Mouse (Mus musculus): Measurements from ENCODE around the gene Zdhhc20. TPM values are rescaled to one million over a fixed set of nuclear protein-coding genes. Genes with fewer than 3 reads are reported as not detected.
"Not testable (repeated sequence)": the region's sequence is repeated elsewhere in the genome, so short reads cannot be mapped to it uniquely, and the experiment has no call there.

Gene Zdhhc20
- polyA plus RNA-seq, 1 experiment from 2014 or later = 79.6 TPM

- ATAC-seq (ENCODE audit: insufficient number of reproducible peaks, insufficient read depth, low FRiP score, low TSS enrichment) = no peak
- Histone ChIP-seq H3K27ac (no peak overlapping the region), H3K9ac (no peak overlapping the region), H3K4me2 (replicated peaks) (no peak overlapping the region), H3K36me3 (peaks cover 26% of the 10 kb centered on the region), H3K9me3 (no peaks in the 10 kb centered on the region), H3K4me3 (no peak overlapping the region), H3K4me1 (no peaks in the 10 kb centered on the region), H3K27me3 (no peaks in the 10 kb centered on the region)
- WGBS = 90% methylated on average over 2 of the region's 2 CpGs
Observed at GRCm38 (mm10) chr14:57852961-57853360, 37.1 kb downstream of the Zdhhc20 start.

- no peaks in the 10 kb centered on the region for H3K4me1 ChIP-seq
- no peaks in the 10 kb centered on the region for H3K27me3 ChIP-seq
- 85% methylated on average over 3 of the region's 3 CpGs for WGBS
- ATAC-seq (ENCODE audit: insufficient number of reproducible peaks, insufficient read depth, low FRiP score, low TSS enrichment) = no peak
- no peak overlapping the region for H3K4me2 ChIP-seq (replicated peaks)
- H3K36me3 ChIP-seq = peaks cover 30% of the 10 kb centered on the region
- H3K9ac ChIP-seq = no peak overlapping the region
- H3K9me3 ChIP-seq = no peaks in the 10 kb centered on the region
- H3K27ac ChIP-seq = no peak overlapping the region
- no peak overlapping the region for H3K4me3 ChIP-seq
Observed at GRCm38 (mm10) chr14:57850330-57850729, 39.7 kb downstream of the Zdhhc20 start.

GRCm38 (mm10) chr14:57848646-57849045, 41.4 kb downstream of the Zdhhc20 start:
- Histone ChIP-seq H3K4me3 (no peak overlapping the region), H3K9me3 (no peaks in the 10 kb centered on the region), H3K9ac (no peak overlapping the region), H3K4me1 (no peaks in the 10 kb centered on the region), H3K27ac (no peak overlapping the region), H3K4me2 (replicated peaks) (no peak overlapping the region), H3K36me3 (peaks cover 39% of the 10 kb centered on the region), H3K27me3 (no peaks in the 10 kb centered on the region)
- ATAC-seq (ENCODE audit: insufficient number of reproducible peaks, insufficient read depth, low FRiP score, low TSS enrichment) = no peak
- WGBS = 91% methylated on average over 2 of the region's 2 CpGs

- H3K9me3 ChIP-seq; ATAC-seq (ENCODE audit: insufficient number of reproducible peaks, insufficient read depth, low FRiP score, low TSS enrichment); H3K4me2 ChIP-seq (replicated peaks); H3K9ac ChIP-seq; H3K4me1 ChIP-seq; H3K4me3 ChIP-seq; H3K27ac ChIP-seq; H3K27me3 ChIP-seq: not testable (repeated sequence)
- 78% methylated on average over 5 of the region's 5 CpGs for WGBS
- peaks cover 40% of the 10 kb centered on the region for H3K36me3 ChIP-seq
Observed at GRCm38 (mm10) chr14:57848061-57848460, 42.0 kb downstream of the Zdhhc20 start.

- Histone ChIP-seq H3K9ac (no peak overlapping the region), H3K27ac (no peak overlapping the region), H3K4me3 (no peak overlapping the region), H3K9me3 (no peaks in the 10 kb centered on the region), H3K27me3 (no peaks in the 10 kb centered on the region), H3K36me3 (peaks cover 46% of the 10 kb centered on the region), H3K4me1 (no peaks in the 10 kb centered on the region), H3K4me2 (replicated peaks) (no peak overlapping the region)
- no peak for ATAC-seq (ENCODE audit: insufficient number of reproducible peaks, insufficient read depth, low FRiP score, low TSS enrichment)
- WGBS = 86% methylated on average over 3 of the region's 3 CpGs
Observed at GRCm38 (mm10) chr14:57844535-57844934, 45.5 kb downstream of the Zdhhc20 start.

GRCm38 (mm10) chr14:57835157-57835556, 54.9 kb downstream of the Zdhhc20 start:
- 93% methylated on average over 10 of the region's 10 CpGs for WGBS
- Histone ChIP-seq H3K9me3 (no peaks in the 10 kb centered on the region), H3K4me2 (replicated peaks) (no peak overlapping the region), H3K4me3 (no peak overlapping the region), H3K4me1 (no peaks in the 10 kb centered on the region), H3K27me3 (no peaks in the 10 kb centered on the region), H3K27ac (no peak overlapping the region), H3K36me3 (peaks cover 35% of the 10 kb centered on the region), H3K9ac (no peak overlapping the region)
- no peak for ATAC-seq (ENCODE audit: insufficient number of reproducible peaks, insufficient read depth, low FRiP score, low TSS enrichment)

GRCm38 (mm10) chr14:57833526-57833925, 56.5 kb downstream of the Zdhhc20 start:
- no peak overlapping the region for H3K4me3 ChIP-seq
- no peak overlapping the region for H3K27ac ChIP-seq
- no peak overlapping the region for H3K9ac ChIP-seq
- ATAC-seq (ENCODE audit: insufficient number of reproducible peaks, insufficient read depth, low FRiP score, low TSS enrichment) = no peak
- peaks cover 30% of the 10 kb centered on the region for H3K36me3 ChIP-seq
- no peaks in the 10 kb centered on the region for H3K9me3 ChIP-seq
- H3K4me2 ChIP-seq (replicated peaks) = no peak overlapping the region
- no peaks in the 10 kb centered on the region for H3K4me1 ChIP-seq
- WGBS = 90% methylated on average over 2 of the region's 2 CpGs
- no peaks in the 10 kb centered on the region for H3K27me3 ChIP-seq

GRCm38 (mm10) chr14:57827284-57827683, 62.8 kb downstream of the Zdhhc20 start:
- H3K9me3 ChIP-seq = no peaks in the 10 kb centered on the region
- peak overlapping the region; percentile 82 for H3K9ac ChIP-seq
- no peaks in the 10 kb centered on the region for H3K27me3 ChIP-seq
- H3K4me1 ChIP-seq = peaks cover 16% of the 10 kb centered on the region
- 85% methylated on average over 1 of the region's 1 CpGs for WGBS
- no peak for ATAC-seq (ENCODE audit: insufficient number of reproducible peaks, insufficient read depth, low FRiP score, low TSS enrichment)
- H3K4me2 ChIP-seq (replicated peaks) = peak overlapping the region; percentile 72
- H3K36me3 ChIP-seq = 0 out of 2 replicates have a peak, but pooled peaks cover 2% of the 10 kb centered on the region
- no peak overlapping the region for H3K27ac ChIP-seq
- peak overlapping the region; percentile 68 for H3K4me3 ChIP-seq

GRCm38 (mm10) chr14:57825788-57826751, 64.0 kb downstream of the Zdhhc20 start, which contains the start of the genes Ska3 and Mrpl57:
Ska3 (minus strand) TSS chr14:57826185.
Mrpl57 (plus strand) TSS chr14:57826234.
- Histone ChIP-seq H3K27ac (peak within 1 kb of the TSS; percentile 94), H3K9ac (peak within 1 kb of the TSS; percentile 82)
- WGBS = under 1% methylated on average over 96 of the region's 96 CpGs

GRCm38 (mm10) chr14:57820839-57821238, 69.2 kb downstream of the Zdhhc20 start:
- H3K9ac ChIP-seq = no peak overlapping the region
- WGBS = 79% methylated on average over 4 of the region's 4 CpGs
- no peaks in the 10 kb centered on the region for H3K27me3 ChIP-seq
- H3K36me3 ChIP-seq = peaks cover 44% of the 10 kb centered on the region
- no peak overlapping the region for H3K4me3 ChIP-seq
- no peak for ATAC-seq (ENCODE audit: insufficient number of reproducible peaks, insufficient read depth, low FRiP score, low TSS enrichment)
- no peak overlapping the region for H3K4me2 ChIP-seq (replicated peaks)
- no peaks in the 10 kb centered on the region for H3K9me3 ChIP-seq
- H3K27ac ChIP-seq = no peak overlapping the region
- peaks cover 5% of the 10 kb centered on the region for H3K4me1 ChIP-seq

More at GRCm38 (mm10) chr14:57825788-57826751, 64.0 kb downstream of the Zdhhc20 start, which contains the start of the genes Ska3 and Mrpl57:
- Histone ChIP-seq H3K4me3 (peak within 1 kb of the TSS; percentile 68), H3K36me3 (peaks cover 12% of the 10 kb centered on the region), H3K4me1 (peaks cover 16% of the 10 kb centered on the region), H3K9me3 (no peaks in the 10 kb centered on the region), H3K27me3 (no peaks in the 10 kb centered on the region), H3K4me2 (replicated peaks) (peak within 1 kb of the TSS; percentile 72)
- peak; percentile 93 for ATAC-seq (ENCODE audit: insufficient number of reproducible peaks, insufficient read depth, low FRiP score, low TSS enrichment)

- 92% methylated on average over 5 of the region's 5 CpGs for WGBS
- ATAC-seq (ENCODE audit: insufficient number of reproducible peaks, insufficient read depth, low FRiP score, low TSS enrichment) = no peak
- Histone ChIP-seq H3K27me3 (no peaks in the 10 kb centered on the region), H3K9ac (no peak overlapping the region), H3K4me1 (no peaks in the 10 kb centered on the region), H3K9me3 (no peaks in the 10 kb centered on the region), H3K27ac (no peak overlapping the region), H3K4me3 (no peak overlapping the region), H3K4me2 (replicated peaks) (no peak overlapping the region), H3K36me3 (peaks cover 75% of the 10 kb centered on the region)
Observed at GRCm38 (mm10) chr14:57811844-57812243, 78.2 kb downstream of the Zdhhc20 start.

- Histone ChIP-seq H3K4me3 (no peak overlapping the region), H3K9me3 (no peaks in the 10 kb centered on the region), H3K36me3 (peaks cover 77% of the 10 kb centered on the region), H3K4me2 (replicated peaks) (no peak overlapping the region), H3K9ac (no peak overlapping the region), H3K27me3 (no peaks in the 10 kb centered on the region), H3K4me1 (no peaks in the 10 kb centered on the region), H3K27ac (no peak overlapping the region)
- ATAC-seq (ENCODE audit: insufficient number of reproducible peaks, insufficient read depth, low FRiP score, low TSS enrichment) = no peak
- 79% methylated on average over 2 of the region's 2 CpGs for WGBS
Observed at GRCm38 (mm10) chr14:57810886-57811285, 79.2 kb downstream of the Zdhhc20 start.

Measured in embryonic facial prominence, embryonic 12.5 days (tissue).